Mouse (Mus musculus): Measurements from ENCODE around the gene L3mbtl3. TPM values are rescaled to one million over a fixed set of nuclear protein-coding genes. Genes with fewer than 3 reads are reported as not detected.

The L3mbtl3 gene
- polyA plus RNA-seq, 1 experiment from 2014 or later, result 24.7 TPM

DNA sequence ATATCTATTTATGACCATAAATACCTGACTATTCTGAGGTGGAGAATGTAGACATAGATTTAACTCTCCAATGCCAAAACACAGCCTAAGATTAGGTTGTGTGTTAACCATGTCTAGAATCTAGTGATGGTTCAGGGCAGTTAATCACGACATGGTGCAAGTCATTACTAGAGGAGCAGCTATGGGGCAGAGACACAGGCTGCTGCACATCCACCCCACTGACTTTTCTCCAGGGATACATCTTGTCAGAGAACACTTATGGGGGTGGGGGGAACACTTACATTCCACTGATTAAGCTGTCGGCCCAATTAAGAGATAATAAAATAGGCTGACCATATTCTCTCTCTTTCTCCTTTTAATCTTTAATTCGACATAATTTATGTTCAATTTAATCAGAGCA is 46.9 kb downstream of the L3mbtl3 start:
- WGBS, result 61% methylated on average over 3 of the region's 3 CpGs
- no peak for ATAC-seq (ENCODE audit: low FRiP score)
- H3K9ac ChIP-seq, result no peak overlapping the region
- peaks cover 9% of the 10 kb centered on the region for H3K27me3 ChIP-seq
- no peak overlapping the region for H3K27ac ChIP-seq
- peaks cover 23% of the 10 kb centered on the region for H3K36me3 ChIP-seq (replicated peaks)
- no peak overlapping the region for H3K4me2 ChIP-seq
- H3K4me3 ChIP-seq (replicated peaks), result no peak overlapping the region
- H3K4me1 ChIP-seq, result peaks cover 14% of the 10 kb centered on the region
- H3K9me3 ChIP-seq, result no peaks in the 10 kb centered on the region

DNA sequence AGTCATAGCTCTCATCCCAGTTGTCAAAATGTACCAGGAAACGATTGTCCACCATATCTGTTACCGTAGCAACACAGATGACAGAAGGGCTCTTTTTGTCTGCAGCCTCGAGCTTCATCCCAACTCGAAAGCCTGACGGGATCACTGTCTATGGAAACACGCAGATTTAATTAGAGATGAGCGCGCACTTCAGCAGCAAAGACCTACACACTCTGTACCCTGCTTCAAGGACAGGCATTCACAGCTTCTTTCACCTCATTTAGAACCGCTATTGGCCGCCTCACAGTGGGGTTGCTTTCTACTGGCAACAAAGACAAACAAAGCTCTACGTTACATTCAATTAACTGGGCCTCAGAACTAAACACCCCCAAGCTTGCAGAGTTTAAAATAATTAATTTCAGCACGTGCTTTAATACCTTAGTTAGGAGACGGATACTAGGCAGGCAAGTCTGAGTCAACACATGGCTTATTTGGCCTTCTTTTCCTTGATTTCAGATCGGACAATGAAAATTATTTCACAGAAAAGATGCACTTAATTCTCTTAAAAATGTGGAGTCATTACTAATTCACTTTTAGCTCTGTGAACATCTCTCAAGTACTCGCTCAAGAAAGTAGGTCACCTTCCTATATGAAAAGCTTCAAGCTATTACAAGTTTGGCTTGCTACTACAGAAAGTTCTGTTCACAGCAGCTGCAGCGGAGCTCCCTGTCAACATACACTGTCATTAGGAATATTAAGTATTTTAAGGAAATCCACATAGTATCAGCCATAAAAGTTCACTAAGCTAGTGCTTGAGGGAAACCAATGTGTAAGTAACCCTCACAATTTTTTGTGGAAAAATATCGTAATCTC is 47.9 kb downstream of the L3mbtl3 start:
- Histone ChIP-seq H3K27ac (no peak overlapping the region), H3K9ac (no peak overlapping the region), H3K27me3 (peaks cover 9% of the 10 kb centered on the region), H3K9me3 (no peaks in the 10 kb centered on the region), H3K4me3 (replicated peaks) (no peak overlapping the region), H3K36me3 (replicated peaks) (peaks cover 29% of the 10 kb centered on the region), H3K4me1 (peaks cover 14% of the 10 kb centered on the region), H3K4me2 (no peak overlapping the region)
- 12% methylated on average over 17 of the region's 17 CpGs for WGBS
- ATAC-seq (ENCODE audit: low FRiP score), result peak; percentile 95

DNA sequence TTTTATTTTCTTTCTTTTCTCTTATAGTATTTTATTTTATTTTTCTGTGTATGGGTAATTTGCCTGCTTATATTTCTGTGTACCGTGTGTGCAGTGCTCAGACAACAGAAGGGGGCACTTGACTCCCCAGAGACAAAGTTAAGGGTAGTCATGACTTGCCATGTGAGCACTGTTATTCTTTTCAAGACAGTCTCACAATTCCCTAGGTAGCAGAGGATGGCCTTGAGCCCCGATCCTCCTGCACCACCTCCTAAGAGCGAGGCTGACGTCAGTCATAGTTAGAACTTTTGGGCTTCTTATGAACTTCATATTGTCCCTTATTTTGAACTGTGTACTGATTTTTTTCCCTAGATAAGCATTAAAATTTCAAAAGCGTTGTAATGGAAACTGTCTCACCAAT is 48.5 kb downstream of the L3mbtl3 start:
- Histone ChIP-seq H3K4me1 (peaks cover 14% of the 10 kb centered on the region), H3K4me3 (replicated peaks) (no peak overlapping the region), H3K27me3 (peaks cover 9% of the 10 kb centered on the region), H3K36me3 (replicated peaks) (peaks cover 33% of the 10 kb centered on the region), H3K9me3 (no peaks in the 10 kb centered on the region), H3K4me2 (no peak overlapping the region), H3K9ac (no peak overlapping the region), H3K27ac (no peak overlapping the region)
- ATAC-seq (ENCODE audit: low FRiP score), result peak; percentile 55; the same call in 1 of the 2 replicates
- WGBS, result 48% methylated on average over 5 of the region's 5 CpGs

DNA sequence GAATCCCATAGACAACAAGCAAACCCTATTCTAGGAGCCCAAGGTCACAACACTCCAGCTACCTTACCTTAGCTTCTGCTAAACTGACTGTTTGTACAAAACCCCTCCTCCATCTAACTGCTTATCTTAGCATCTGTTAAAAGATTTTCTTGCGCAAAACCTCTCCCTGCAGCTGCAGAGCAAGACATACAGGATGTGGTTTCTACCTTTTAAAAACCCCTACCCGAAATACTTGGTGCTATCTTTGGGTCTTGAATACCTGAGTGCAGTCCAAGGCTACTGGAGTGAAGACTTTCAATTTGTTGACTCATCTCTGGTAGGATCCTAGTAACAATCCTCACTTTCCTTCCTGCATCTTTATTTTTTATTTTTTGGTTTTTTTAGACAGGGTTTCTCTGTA is 50.5 kb downstream of the L3mbtl3 start:
- H3K4me2 ChIP-seq, result no peak overlapping the region
- 91% methylated on average over 2 of the region's 2 CpGs for WGBS
- H3K27me3 ChIP-seq, result peaks cover 9% of the 10 kb centered on the region
- no peaks in the 10 kb centered on the region for H3K9me3 ChIP-seq
- H3K9ac ChIP-seq, result no peak overlapping the region
- H3K4me3 ChIP-seq (replicated peaks), result no peak overlapping the region
- H3K4me1 ChIP-seq, result peaks cover 14% of the 10 kb centered on the region
- ATAC-seq (ENCODE audit: low FRiP score), result no peak
- H3K27ac ChIP-seq, result no peak overlapping the region
- peaks cover 45% of the 10 kb centered on the region for H3K36me3 ChIP-seq (replicated peaks)

DNA sequence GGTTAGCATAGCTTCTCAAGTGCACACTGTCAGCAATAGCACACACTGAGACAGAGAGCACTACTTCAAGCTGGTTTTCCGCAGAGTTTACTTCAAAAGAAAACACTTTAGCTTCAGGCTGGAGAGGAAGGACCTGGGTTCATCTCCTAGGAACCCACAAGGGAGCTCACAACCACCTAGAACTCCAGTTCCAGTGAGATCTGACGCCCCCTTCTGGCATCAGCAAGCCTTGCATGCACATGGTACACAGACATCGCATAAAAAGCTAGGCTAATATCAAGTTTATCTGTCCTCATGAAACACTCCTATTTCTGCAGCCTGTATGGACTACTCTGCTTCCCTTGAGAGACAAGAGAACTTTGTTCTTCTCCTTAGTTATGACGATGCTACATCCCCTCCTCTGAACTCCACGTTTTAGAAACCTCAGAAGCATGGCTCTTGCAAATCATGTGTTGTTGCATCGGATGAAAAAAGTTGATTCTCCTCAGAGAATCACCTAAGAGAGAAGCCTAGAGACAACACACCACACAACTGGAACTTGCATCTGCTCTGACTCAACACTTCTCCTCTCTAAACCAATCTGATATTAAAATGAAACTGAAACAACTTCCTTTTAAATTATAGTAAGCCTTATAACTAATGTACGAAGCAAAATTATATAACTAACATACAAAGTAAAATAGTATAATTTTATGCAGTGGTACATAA is 53.3 kb downstream of the L3mbtl3 start:
- Histone ChIP-seq H3K27ac (no peak overlapping the region), H3K9me3 (no peaks in the 10 kb centered on the region), H3K36me3 (replicated peaks) (peaks cover 45% of the 10 kb centered on the region), H3K9ac (no peak overlapping the region), H3K27me3 (no peaks in the 10 kb centered on the region), H3K4me1 (peaks cover 3% of the 10 kb centered on the region), H3K4me2 (no peak overlapping the region), H3K4me3 (replicated peaks) (no peak overlapping the region)
- no peak for ATAC-seq (ENCODE audit: low FRiP score)
- WGBS, result 83% methylated on average over 7 of the region's 7 CpGs

DNA sequence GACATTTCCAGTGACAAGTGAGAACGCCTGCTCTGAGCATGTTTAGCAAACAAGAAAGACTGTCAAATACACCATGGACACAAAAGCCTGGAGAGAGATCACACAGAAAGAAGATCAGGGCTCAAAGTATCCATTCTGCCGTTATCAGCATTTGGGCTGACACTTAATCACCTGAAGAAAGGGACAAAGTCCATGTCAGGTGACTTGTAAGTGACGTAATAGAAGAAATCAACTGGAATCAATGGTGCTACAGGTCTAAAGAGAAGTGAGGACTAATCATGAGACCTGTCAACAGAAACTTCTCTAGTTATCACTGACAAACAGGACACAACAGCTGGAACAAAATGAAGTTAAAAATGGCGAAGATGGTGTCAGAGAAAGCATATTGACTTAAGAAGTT is 55.1 kb downstream of the L3mbtl3 start:
- no peak overlapping the region for H3K27ac ChIP-seq
- no peak overlapping the region for H3K4me3 ChIP-seq (replicated peaks)
- H3K4me2 ChIP-seq, result no peak overlapping the region
- no peak for ATAC-seq (ENCODE audit: low FRiP score)
- H3K9ac ChIP-seq, result no peak overlapping the region
- peaks cover 42% of the 10 kb centered on the region for H3K36me3 ChIP-seq (replicated peaks)
- 85% methylated on average over 4 of the region's 4 CpGs for WGBS
- H3K9me3 ChIP-seq, result no peaks in the 10 kb centered on the region
- no peaks in the 10 kb centered on the region for H3K4me1 ChIP-seq
- H3K27me3 ChIP-seq, result no peaks in the 10 kb centered on the region

DNA sequence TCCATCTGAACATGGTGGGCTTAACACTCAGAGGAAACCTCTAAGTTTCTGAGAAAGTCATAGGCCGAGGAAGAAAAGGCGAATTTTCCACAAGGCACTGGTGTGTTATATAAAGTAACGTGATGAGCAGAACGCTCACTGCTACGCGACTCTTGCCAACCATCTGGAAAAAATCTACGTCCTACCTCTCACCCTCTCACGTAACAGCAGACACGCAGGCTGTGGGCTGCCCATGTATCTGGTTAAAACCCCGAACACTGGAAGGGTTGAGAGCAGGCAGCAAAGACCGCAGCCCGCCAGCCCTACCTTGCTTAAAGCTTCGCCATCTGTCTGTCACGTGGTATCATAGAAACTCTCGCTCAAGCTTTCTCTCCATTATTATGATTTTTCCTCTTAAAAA is 61.4 kb downstream of the L3mbtl3 start:
- no peak overlapping the region for H3K27ac ChIP-seq
- H3K4me2 ChIP-seq, result no peak overlapping the region
- H3K9ac ChIP-seq, result no peak overlapping the region
- no peaks in the 10 kb centered on the region for H3K27me3 ChIP-seq
- H3K4me3 ChIP-seq (replicated peaks), result no peak overlapping the region
- no peak for ATAC-seq (ENCODE audit: low FRiP score)
- H3K9me3 ChIP-seq, result no peaks in the 10 kb centered on the region
- WGBS, result 91% methylated on average over 15 of the region's 15 CpGs
- no peaks in the 10 kb centered on the region for H3K4me1 ChIP-seq
- peaks cover 57% of the 10 kb centered on the region for H3K36me3 ChIP-seq (replicated peaks)

DNA sequence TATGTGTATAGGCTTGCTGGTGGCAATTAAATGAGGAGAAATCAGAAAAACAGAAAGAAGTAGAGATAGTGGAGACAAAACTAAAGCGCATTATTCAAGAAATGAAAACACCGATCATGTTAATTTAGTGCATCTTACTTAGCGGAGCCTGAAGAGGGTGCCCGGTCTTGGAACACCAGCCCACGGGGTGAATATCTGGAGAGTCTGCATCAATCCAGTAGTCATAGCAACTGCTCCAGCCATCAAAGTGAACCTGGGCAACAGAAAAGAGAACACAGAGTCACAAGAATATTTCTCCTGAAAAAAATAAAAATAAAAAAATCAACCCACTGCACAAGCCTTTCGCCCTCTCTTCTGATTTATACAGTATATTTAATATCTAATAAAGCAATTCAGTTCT is 72.3 kb downstream of the L3mbtl3 start:
- Histone ChIP-seq H3K27me3 (no peaks in the 10 kb centered on the region), H3K9me3 (no peaks in the 10 kb centered on the region), H3K4me2 (no peak overlapping the region), H3K27ac (no peak overlapping the region), H3K36me3 (replicated peaks) (peaks cover 31% of the 10 kb centered on the region), H3K4me3 (replicated peaks) (no peak overlapping the region), H3K4me1 (no peaks in the 10 kb centered on the region), H3K9ac (no peak overlapping the region)
- ATAC-seq (ENCODE audit: low FRiP score), result no peak
- 91% methylated on average over 6 of the region's 6 CpGs for WGBS

DNA sequence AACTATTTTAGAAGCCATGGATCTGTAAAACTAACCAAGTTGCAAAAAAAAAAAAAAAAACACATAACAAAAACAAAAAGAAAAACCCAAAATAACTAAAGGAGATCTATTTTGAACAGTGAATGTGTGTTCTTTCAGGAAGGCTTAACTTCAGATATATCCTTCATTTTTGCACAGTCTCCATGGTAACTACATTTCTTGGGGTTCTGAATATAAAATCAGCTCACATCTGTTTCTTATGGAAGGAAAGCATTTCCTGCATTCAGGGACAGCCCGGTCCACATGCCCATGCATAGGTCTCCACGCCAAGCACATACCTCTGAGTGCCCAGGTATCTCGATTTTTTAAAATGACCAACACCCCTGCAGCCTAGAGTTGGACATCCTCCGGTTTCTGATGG is 73.4 kb downstream of the L3mbtl3 start:
- H3K9ac ChIP-seq, result no peak overlapping the region
- no peaks in the 10 kb centered on the region for H3K4me1 ChIP-seq
- H3K36me3 ChIP-seq (replicated peaks), result peaks cover 29% of the 10 kb centered on the region
- H3K4me2 ChIP-seq, result no peak overlapping the region
- ATAC-seq (ENCODE audit: low FRiP score), result no peak
- 92% methylated on average over 4 of the region's 4 CpGs for WGBS
- no peaks in the 10 kb centered on the region for H3K27me3 ChIP-seq
- no peak overlapping the region for H3K4me3 ChIP-seq (replicated peaks)
- H3K9me3 ChIP-seq, result no peaks in the 10 kb centered on the region
- H3K27ac ChIP-seq, result no peak overlapping the region

DNA sequence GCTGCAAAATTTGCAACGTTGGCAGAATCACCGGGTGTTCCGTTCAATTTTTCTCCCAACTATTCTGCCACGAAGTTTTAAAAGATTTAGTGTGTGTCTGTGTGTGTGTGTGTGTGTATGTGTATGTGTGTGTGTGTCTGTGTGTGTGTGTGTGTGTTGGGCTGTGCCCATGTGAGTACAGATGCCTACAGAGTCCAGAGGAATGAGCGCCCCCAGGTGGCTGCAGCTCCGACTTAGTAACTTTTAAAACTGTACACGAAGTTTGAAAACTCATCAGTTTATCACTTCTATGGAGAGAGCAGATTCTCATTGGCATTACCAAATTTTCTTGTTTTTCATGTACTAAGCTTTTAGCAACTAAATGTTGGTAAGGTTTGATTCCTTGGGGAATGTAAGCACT is 78.1 kb downstream of the L3mbtl3 start:
- H3K4me1 ChIP-seq, result no peaks in the 10 kb centered on the region
- H3K36me3 ChIP-seq (replicated peaks), result peaks cover 41% of the 10 kb centered on the region
- no peak overlapping the region for H3K4me2 ChIP-seq
- ATAC-seq (ENCODE audit: low FRiP score), result no peak
- H3K27ac ChIP-seq, result no peak overlapping the region
- H3K4me3 ChIP-seq (replicated peaks), result no peak overlapping the region
- no peaks in the 10 kb centered on the region for H3K27me3 ChIP-seq
- WGBS, result 84% methylated on average over 7 of the region's 7 CpGs
- no peak overlapping the region for H3K9ac ChIP-seq
- no peaks in the 10 kb centered on the region for H3K9me3 ChIP-seq

DNA sequence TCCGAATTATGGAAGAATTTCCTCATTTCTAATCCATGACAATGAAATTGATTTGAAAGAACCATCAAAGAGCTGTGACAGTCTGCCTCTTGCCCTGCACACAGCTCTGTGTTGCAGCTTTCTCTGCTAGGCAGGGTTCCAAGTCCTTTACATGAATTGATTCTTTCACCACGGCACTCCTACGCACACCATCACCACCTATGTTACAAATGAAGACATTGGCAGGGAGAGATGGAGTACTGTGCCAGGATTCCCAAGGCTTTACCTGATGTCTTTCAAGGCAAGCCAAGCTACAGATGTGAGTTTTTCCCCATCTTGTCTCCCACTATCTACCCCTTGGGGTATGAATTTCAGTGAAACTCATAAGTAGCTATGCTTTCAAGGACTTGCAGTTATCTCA is 78.6 kb downstream of the L3mbtl3 start:
- WGBS, result 84% methylated on average over 3 of the region's 3 CpGs
- Histone ChIP-seq H3K9ac (no peak overlapping the region), H3K36me3 (replicated peaks) (peaks cover 42% of the 10 kb centered on the region), H3K9me3 (no peaks in the 10 kb centered on the region), H3K27ac (no peak overlapping the region), H3K4me2 (no peak overlapping the region), H3K4me3 (replicated peaks) (no peak overlapping the region), H3K27me3 (no peaks in the 10 kb centered on the region), H3K4me1 (no peaks in the 10 kb centered on the region)
- no peak for ATAC-seq (ENCODE audit: low FRiP score)

DNA sequence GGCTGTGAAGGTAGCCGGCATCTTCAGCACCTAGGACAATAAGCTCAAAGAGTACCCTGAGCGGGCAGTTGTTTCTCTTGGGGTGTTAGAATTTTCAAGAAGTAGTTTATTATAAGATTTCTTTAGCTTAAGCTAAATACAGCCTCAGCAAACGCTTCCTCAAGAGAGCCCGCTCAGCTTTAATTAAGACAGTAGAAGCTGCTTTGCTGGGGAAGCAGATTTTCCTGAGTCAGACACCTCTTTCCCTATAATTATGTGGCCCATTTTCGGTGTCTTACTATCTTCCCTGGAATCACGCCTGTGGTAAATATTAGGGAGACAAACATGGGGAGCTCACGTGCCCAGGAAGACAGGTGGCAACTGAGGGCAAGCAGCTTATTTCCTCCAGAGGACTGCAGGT is 88.6 kb downstream of the L3mbtl3 start:
- no peak overlapping the region for H3K27ac ChIP-seq
- H3K4me1 ChIP-seq, result peaks cover 5% of the 10 kb centered on the region; the same call in 1 of the 2 replicates
- no peak for ATAC-seq (ENCODE audit: low FRiP score)
- no peaks in the 10 kb centered on the region for H3K27me3 ChIP-seq
- no peak overlapping the region for H3K9ac ChIP-seq
- no peak overlapping the region for H3K4me2 ChIP-seq
- no peaks in the 10 kb centered on the region for H3K9me3 ChIP-seq
- 94% methylated on average over 7 of the region's 7 CpGs for WGBS
- peaks cover 17% of the 10 kb centered on the region for H3K36me3 ChIP-seq (replicated peaks)
- H3K4me3 ChIP-seq (replicated peaks), result no peak overlapping the region

DNA sequence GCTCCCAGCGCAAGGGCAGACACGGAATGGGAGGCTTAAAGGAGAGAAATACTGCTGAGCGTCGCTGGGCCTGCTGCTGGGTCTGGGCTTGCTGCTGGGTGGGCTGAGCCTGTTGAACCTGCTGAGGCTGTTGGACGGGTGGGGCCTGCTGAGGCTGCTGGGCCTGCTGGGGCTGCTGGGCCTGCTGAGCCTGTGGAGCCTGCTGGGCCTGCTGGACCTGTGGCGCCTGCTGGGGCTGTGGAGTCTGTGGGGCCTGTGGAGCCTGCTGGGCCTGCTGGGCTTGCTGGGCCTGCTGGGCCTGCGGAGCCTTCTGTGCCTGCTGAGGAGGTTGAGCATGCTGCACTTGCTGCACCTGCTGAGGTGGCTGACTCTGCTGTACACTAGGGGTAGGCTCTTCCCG is 95.8 kb downstream of the L3mbtl3 start:
- Histone ChIP-seq H3K36me3 (replicated peaks) (peaks cover 49% of the 10 kb centered on the region), H3K4me2 (no peak overlapping the region), H3K9me3 (no peaks in the 10 kb centered on the region), H3K27me3 (no peaks in the 10 kb centered on the region), H3K9ac (no peak overlapping the region), H3K4me1 (no peaks in the 10 kb centered on the region), H3K4me3 (replicated peaks) (no peak overlapping the region), H3K27ac (no peak overlapping the region)
- 50% methylated on average over 8 of the region's 8 CpGs for WGBS
- ATAC-seq (ENCODE audit: low FRiP score), result no peak

Measured in forebrain, embryonic 12.5 days (tissue).